Mouse (Mus musculus): ENCODE measurements around the gene Ogfrl1.

GRCm38 (mm10) chr1:23325160-23325559 lies 72.4 kb downstream of the Ogfrl1 start:
- TF ChIP-seq GATA1 (IDR thresholded peaks at IDR 0.05; ENCODE audit: borderline replicate concordance, low read length) (no peak), FLI1 (IDR thresholded peaks at IDR 0.05; ENCODE audit: low read length) (no peak)
